Mouse (Mus musculus): ENCODE results near the gene Tfip11.

Tfip11 gene

GRCm38 (mm10) chr5:112320379-112320778 is 5.8 kb upstream of the Tfip11 start:
- DNase-seq (ENCODE audit: low spot score in 2 of 2), result peak; percentile 51 to 60

GRCm38 (mm10) chr5:112320936-112321335 is 5.2 kb upstream of the Tfip11 start:
- peak; percentile 90 to 94 for DNase-seq (ENCODE audit: low spot score in 2 of 2)

- DNase-seq (ENCODE audit: low spot score in 2 of 2), result no peak
Observed at GRCm38 (mm10) chr5:112321376-112321775, 4.8 kb upstream of the Tfip11 start.

- DNase-seq (ENCODE audit: low spot score in 2 of 2), result no peak
Observed at GRCm38 (mm10) chr5:112323246-112323645, 2.9 kb upstream of the Tfip11 start.

- DNase-seq (ENCODE audit: low spot score in 2 of 2), result peak in 1 of 2 experiments; percentile 56
Observed at GRCm38 (mm10) chr5:112324637-112325545, 1.3 kb upstream of the Tfip11 start.

- no peak for DNase-seq (ENCODE audit: low spot score in 2 of 2)
Observed at GRCm38 (mm10) chr5:112326446-112327009, 370 bp downstream of the Tfip11 start.

- no peak for DNase-seq (ENCODE audit: low spot score in 2 of 2)
Observed at GRCm38 (mm10) chr5:112327854-112328253, 1.7 kb downstream of the Tfip11 start.

GRCm38 (mm10) chr5:112329805-112330564 is 3.8 kb downstream of the Tfip11 start:
- no peak for DNase-seq (ENCODE audit: low spot score in 2 of 2)

- peak in 1 of 2 experiments; percentile 61 for DNase-seq (ENCODE audit: low spot score in 2 of 2)
Observed at GRCm38 (mm10) chr5:112335473-112335872, 9.3 kb downstream of the Tfip11 start.

- DNase-seq (ENCODE audit: low spot score in 2 of 2), result no peak
Observed at GRCm38 (mm10) chr5:112337004-112337403, 10.8 kb downstream of the Tfip11 start.

- DNase-seq (ENCODE audit: low spot score in 2 of 2), result peak in 1 of 2 experiments; percentile 38
Observed at GRCm38 (mm10) chr5:112339215-112339614, 13.1 kb downstream of the Tfip11 start.

GRCm38 (mm10) chr5:112342463-112343204 is 16.5 kb downstream of the Tfip11 start, which contains the start of the genes Srrd and Hps4:
TSS of gene Srrd (minus strand) at chr5:112343040.
TSS of gene Hps4 (plus strand) at chr5:112343083.
- DNase-seq (ENCODE audit: low spot score in 2 of 2), result peak; percentile 92 to 94

- no peak for DNase-seq (ENCODE audit: low spot score in 2 of 2)
Observed at GRCm38 (mm10) chr5:112343205-112343595, 17.0 kb downstream of the Tfip11 start.

- DNase-seq (ENCODE audit: low spot score in 2 of 2), result peak in 1 of 2 experiments; percentile 74
Observed at GRCm38 (mm10) chr5:112344092-112344960, 18.2 kb downstream of the Tfip11 start.

- DNase-seq (ENCODE audit: low spot score in 2 of 2), result no peak
Observed at GRCm38 (mm10) chr5:112346211-112346965, 20.2 kb downstream of the Tfip11 start.

GRCm38 (mm10) chr5:112349169-112349568 is 23.0 kb downstream of the Tfip11 start:
- DNase-seq (ENCODE audit: low spot score in 2 of 2), result no peak

GRCm38 (mm10) chr5:112355493-112355892 is 29.3 kb downstream of the Tfip11 start:
- DNase-seq (ENCODE audit: low spot score in 2 of 2), result no peak

GRCm38 (mm10) chr5:112355910-112356309 is 29.8 kb downstream of the Tfip11 start, which contains the start of gene Gm6583:
TSS of gene Gm6583 (minus strand) at chr5:112356033.
- DNase-seq (ENCODE audit: low spot score in 2 of 2), result no peak

- no peak for DNase-seq (ENCODE audit: low spot score in 2 of 2)
Observed at GRCm38 (mm10) chr5:112356322-112356721, 30.2 kb downstream of the Tfip11 start.

GRCm38 (mm10) chr5:112359520-112359919 is 33.4 kb downstream of the Tfip11 start:
- no peak for DNase-seq (ENCODE audit: low spot score in 2 of 2)
